Mouse (Mus musculus): Measurements from ENCODE around the gene Tagln2. TPM values are rescaled to one million over a fixed set of nuclear protein-coding genes. Genes with fewer than 3 reads are reported as not detected.
A peak's percentile ranks its signal among the peaks of the same experiment; 100 is the strongest.

Tagln2 gene
- polyA plus RNA-seq, 1 experiment from 2014 or later = 53.0 TPM

GRCm38 (mm10) chr1:172518013-172518412, 18.2 kb downstream of the Tagln2 start:
- DNase-seq (ENCODE audit: low spot score) (no peak), ATAC-seq (ENCODE audit: low FRiP score) (no peak)
- Histone ChIP-seq H3K9me3 (ENCODE audit: control insufficient read depth, low read length) (peaks cover 7% of the 10 kb centered on the region; the same call in 1 of the 2 replicates), H3K27ac (no peak overlapping the region), H3K4me2 (replicated peaks) (no peak overlapping the region), H3K9ac (no peak overlapping the region), H3K4me1 (replicated peaks; ENCODE audit: control insufficient read depth, insufficient read depth, low read length) (peaks cover 11% of the 10 kb centered on the region), H3K4me3 (replicated peaks; ENCODE audit: low read length) (no peak overlapping the region), H3K27me3 (ENCODE audit: control insufficient read depth, insufficient read depth, low read length) (no peaks in the 10 kb centered on the region), H3K36me3 (replicated peaks; ENCODE audit: control insufficient read depth, insufficient read depth) (no peaks in the 10 kb centered on the region)
- 75% methylated on average over 4 of the region's 4 CpGs for WGBS

- Histone ChIP-seq H3K4me1 (replicated peaks; ENCODE audit: control insufficient read depth, insufficient read depth, low read length) (peaks cover 10% of the 10 kb centered on the region), H3K9me3 (ENCODE audit: control insufficient read depth, low read length) (peaks cover 7% of the 10 kb centered on the region; the same call in 1 of the 2 replicates), H3K27ac (no peak overlapping the region), H3K27me3 (ENCODE audit: control insufficient read depth, insufficient read depth, low read length) (no peaks in the 10 kb centered on the region), H3K4me2 (replicated peaks) (no peak overlapping the region), H3K36me3 (replicated peaks; ENCODE audit: control insufficient read depth, insufficient read depth) (no peaks in the 10 kb centered on the region), H3K9ac (no peak overlapping the region), H3K4me3 (replicated peaks; ENCODE audit: low read length) (no peak overlapping the region)
- no peak for ATAC-seq (ENCODE audit: low FRiP score)
- WGBS = 75% methylated on average over 6 of the region's 6 CpGs
- no peak for DNase-seq (ENCODE audit: low spot score)
Observed at GRCm38 (mm10) chr1:172519644-172520043, 19.8 kb downstream of the Tagln2 start.

- peak within 1 kb of the TSS; percentile 54 for H3K4me2 ChIP-seq (replicated peaks)
- 5% methylated on average over 28 of the region's 28 CpGs for WGBS
- H3K9ac ChIP-seq = peak within 1 kb of the TSS; percentile 14; the same call in 1 of the 2 replicates
- no peaks in the 10 kb centered on the region for H3K36me3 ChIP-seq (replicated peaks; ENCODE audit: control insufficient read depth, insufficient read depth)
- no peaks in the 10 kb centered on the region for H3K27me3 ChIP-seq (ENCODE audit: control insufficient read depth, insufficient read depth, low read length)
- H3K27ac ChIP-seq = no peak within 1 kb of the TSS
- H3K4me1 ChIP-seq (replicated peaks; ENCODE audit: control insufficient read depth, insufficient read depth, low read length) = peaks cover 17% of the 10 kb centered on the region
- H3K4me3 ChIP-seq (replicated peaks; ENCODE audit: low read length) = peak within 1 kb of the TSS; percentile 19
- peaks cover 7% of the 10 kb centered on the region; the same call in 1 of the 2 replicates for H3K9me3 ChIP-seq (ENCODE audit: control insufficient read depth, low read length)
- ATAC-seq (ENCODE audit: low FRiP score) = peak; percentile 91
- peak; percentile 89 for DNase-seq (ENCODE audit: low spot score)
Observed at GRCm38 (mm10) chr1:172520576-172521440, 21.0 kb downstream of the Tagln2 start, which contains the start of gene Cfap45. TSS of gene Cfap45 (plus strand) at chr1:172520801.

GRCm38 (mm10) chr1:172522524-172522923, 22.7 kb downstream of the Tagln2 start:
- H3K27ac ChIP-seq = no peak overlapping the region
- DNase-seq (ENCODE audit: low spot score) (no peak), ATAC-seq (ENCODE audit: low FRiP score) (no peak)
- H3K4me2 ChIP-seq (replicated peaks) = no peak overlapping the region
- no peak overlapping the region for H3K4me3 ChIP-seq (replicated peaks; ENCODE audit: low read length)
- peaks cover 16% of the 10 kb centered on the region for H3K4me1 ChIP-seq (replicated peaks; ENCODE audit: control insufficient read depth, insufficient read depth, low read length)
- H3K9me3 ChIP-seq (ENCODE audit: control insufficient read depth, low read length) = peaks cover 6% of the 10 kb centered on the region; the same call in 1 of the 2 replicates
- WGBS = 70% methylated on average over 7 of the region's 7 CpGs
- H3K36me3 ChIP-seq (replicated peaks; ENCODE audit: control insufficient read depth, insufficient read depth) = no peaks in the 10 kb centered on the region
- no peaks in the 10 kb centered on the region for H3K27me3 ChIP-seq (ENCODE audit: control insufficient read depth, insufficient read depth, low read length)
- H3K9ac ChIP-seq = no peak overlapping the region

GRCm38 (mm10) chr1:172523699-172524101, 23.9 kb downstream of the Tagln2 start:
- H3K4me1 ChIP-seq (replicated peaks; ENCODE audit: control insufficient read depth, insufficient read depth, low read length) = peaks cover 16% of the 10 kb centered on the region
- 68% methylated on average over 12 of the region's 12 CpGs for WGBS
- H3K9me3 ChIP-seq (ENCODE audit: control insufficient read depth, low read length) = no peaks in the 10 kb centered on the region
- no peak overlapping the region for H3K27ac ChIP-seq
- no peaks in the 10 kb centered on the region for H3K36me3 ChIP-seq (replicated peaks; ENCODE audit: control insufficient read depth, insufficient read depth)
- H3K4me3 ChIP-seq (replicated peaks; ENCODE audit: low read length) = no peak overlapping the region
- H3K9ac ChIP-seq = no peak overlapping the region
- H3K27me3 ChIP-seq (ENCODE audit: control insufficient read depth, insufficient read depth, low read length) = no peaks in the 10 kb centered on the region; the same call in 1 of the 2 replicates
- H3K4me2 ChIP-seq (replicated peaks) = no peak overlapping the region
- DNase-seq (ENCODE audit: low spot score) (no peak), ATAC-seq (ENCODE audit: low FRiP score) (no peak)

GRCm38 (mm10) chr1:172525027-172525764, 25.3 kb downstream of the Tagln2 start:
- DNase-seq (ENCODE audit: low spot score) = no peak
- H3K27ac ChIP-seq = no peak overlapping the region
- H3K9ac ChIP-seq = no peak overlapping the region

GRCm38 (mm10) chr1:172525971-172526370, 26.1 kb downstream of the Tagln2 start:
- Histone ChIP-seq H3K4me3 (replicated peaks; ENCODE audit: low read length) (no peak overlapping the region), H3K4me2 (replicated peaks) (no peak overlapping the region), H3K4me1 (replicated peaks; ENCODE audit: control insufficient read depth, insufficient read depth, low read length) (peaks cover 16% of the 10 kb centered on the region; the same call in 1 of the 2 replicates), H3K27ac (no peak overlapping the region), H3K27me3 (ENCODE audit: control insufficient read depth, insufficient read depth, low read length) (no peaks in the 10 kb centered on the region; the same call in 1 of the 2 replicates), H3K9ac (no peak overlapping the region), H3K36me3 (replicated peaks; ENCODE audit: control insufficient read depth, insufficient read depth) (no peaks in the 10 kb centered on the region), H3K9me3 (ENCODE audit: control insufficient read depth, low read length) (no peaks in the 10 kb centered on the region)
- no peak for ATAC-seq (ENCODE audit: low FRiP score)
- WGBS = 77% methylated on average over 7 of the region's 7 CpGs
- no peak for DNase-seq (ENCODE audit: low spot score)

More at GRCm38 (mm10) chr1:172525027-172525764, 25.3 kb downstream of the Tagln2 start:
- Histone ChIP-seq H3K4me2 (replicated peaks) (peak overlapping the region; percentile 32; the same call in 1 of the 2 replicates), H3K9me3 (ENCODE audit: control insufficient read depth, low read length) (no peaks in the 10 kb centered on the region), H3K27me3 (ENCODE audit: control insufficient read depth, insufficient read depth, low read length) (no peaks in the 10 kb centered on the region; the same call in 1 of the 2 replicates), H3K36me3 (replicated peaks; ENCODE audit: control insufficient read depth, insufficient read depth) (no peaks in the 10 kb centered on the region), H3K4me1 (replicated peaks; ENCODE audit: control insufficient read depth, insufficient read depth, low read length) (peaks cover 16% of the 10 kb centered on the region), H3K4me3 (replicated peaks; ENCODE audit: low read length) (no peak overlapping the region)
- ATAC-seq (ENCODE audit: low FRiP score) = no peak
- 34% methylated on average over 15 of the region's 15 CpGs for WGBS

GRCm38 (mm10) chr1:172526380-172527081, 26.7 kb downstream of the Tagln2 start:
- Histone ChIP-seq H3K36me3 (replicated peaks; ENCODE audit: control insufficient read depth, insufficient read depth) (no peaks in the 10 kb centered on the region), H3K4me2 (replicated peaks) (no peak overlapping the region), H3K27ac (no peak overlapping the region), H3K27me3 (ENCODE audit: control insufficient read depth, insufficient read depth, low read length) (no peaks in the 10 kb centered on the region; the same call in 1 of the 2 replicates), H3K9me3 (ENCODE audit: control insufficient read depth, low read length) (no peaks in the 10 kb centered on the region), H3K4me1 (replicated peaks; ENCODE audit: control insufficient read depth, insufficient read depth, low read length) (0 out of 2 replicates have a peak, but pooled peaks cover 10% of the 10 kb centered on the region), H3K4me3 (replicated peaks; ENCODE audit: low read length) (no peak overlapping the region), H3K9ac (no peak overlapping the region)
- no peak for DNase-seq (ENCODE audit: low spot score)
- ATAC-seq (ENCODE audit: low FRiP score) = no peak
- WGBS = 80% methylated on average over 23 of the region's 23 CpGs

Data from hindbrain, embryonic 14.5 days (tissue).